Mouse (Mus musculus) hindbrain, postnatal 0 days (tissue): ENCODE results near the gene Mfsd9. TPM values are rescaled to one million over a fixed set of nuclear protein-coding genes. Genes with fewer than 3 reads are reported as not detected.
A peak's percentile ranks its signal among the peaks of the same experiment; 100 is the strongest.

Experiments used
- ATAC-seq: fragments of 200-750 bp; cut with Nextera tagmentation; 2 replicates; pipeline ENCODE4 v1.8.0; 2017; ENCODE audit warnings: mild to moderate bottlenecking, moderate TSS enrichment, moderate library complexity
- DNase-seq: peaks from one replicate; pipeline ENCODE4 v3.0.0-alpha.2; 2015; ENCODE audit warnings: low spot score
- H3K27ac ChIP-seq: fragments of 300-500 bp; sonication (generic); 2 replicates; pipeline ENCODE4 v1.5.1; 2014; ENCODE audit warnings: mild to moderate bottlenecking
- H3K27me3 ChIP-seq: fragments of 300-500 bp; sonication (generic); 2 replicates; pipeline ENCODE4 v1.6.1; 2014; ENCODE audit warnings: low read length, mixed read lengths; ENCODE audit not compliant: insufficient read depth
- H3K36me3 ChIP-seq: fragments of 300-500 bp; sonication (generic); 2 replicates; pipeline ENCODE4 v1.6.1; 2014; ENCODE audit warnings: low read length, mixed read lengths; ENCODE audit not compliant: insufficient read depth
- H3K4me1 ChIP-seq: fragments of 300-500 bp; sonication (generic); 2 replicates; pipeline ENCODE4 v1.6.1; 2014; ENCODE audit warnings: antibody characterized with exemption, low read length, mixed read lengths; ENCODE audit not compliant: insufficient read depth
- H3K4me2 ChIP-seq: fragments of 300-500 bp; sonication (generic); 2 replicates; pipeline ENCODE4 v1.6.1; 2014; ENCODE audit warnings: low read depth, mild to moderate bottlenecking, low read length, moderate library complexity, mixed read lengths
- H3K4me3 ChIP-seq: fragments of 300-500 bp; sonication (generic); 2 replicates; pipeline ENCODE4 v1.5.1; 2014; ENCODE audit warnings: low read length
- H3K9ac ChIP-seq: fragments of 300-500 bp; sonication (generic); replicated peaks from 2 replicates; pipeline ENCODE4 v1.6.1; 2014; ENCODE audit warnings: mild to moderate bottlenecking, low read length, moderate library complexity, mixed read lengths
- H3K9me3 ChIP-seq: fragments of 300-500 bp; sonication (generic); 2 replicates; pipeline ENCODE4 v1.6.1; 2016; ENCODE audit warnings: low read length, mixed read lengths
- CTCF ChIP-seq: IDR thresholded peaks from 2 replicates; pipeline ENCODE4 v1.5.1; 2016; ENCODE audit warnings: antibody characterized with exemption, control low read depth, low read depth
- WGBS: fragments of 180-500 bp; shearing (Covaris S2); extraction: QIAGEN DNeasy Blood & Tissue Kit; methylation state at CpG from one replicate; pipeline ENCODE4 v1.1.7; 2014; 5-methylcytosine and 5-hydroxymethylcytosine counted together
- polyA plus RNA-seq: library from polyadenylated mRNA; unstranded; fragments of >200 nt; fragmentation: Nextera tagmentation; extraction: Ambion mirVana; gene quantifications from 2 replicates; pipeline ENCODE4 v1.2.1, GENCODE M21; 2015
- total RNA-seq: library from RNA; depleted of rRNA; stranded (reverse); fragments of >200 nt; gene quantifications from 2 replicates; pipeline ENCODE4 v1.2.3, GENCODE M21; 2014

Gene Mfsd9
- total and polyA plus RNA-seq, 2 experiments from 2014 or later, result 4.9 to 12.9 TPM

DNA sequence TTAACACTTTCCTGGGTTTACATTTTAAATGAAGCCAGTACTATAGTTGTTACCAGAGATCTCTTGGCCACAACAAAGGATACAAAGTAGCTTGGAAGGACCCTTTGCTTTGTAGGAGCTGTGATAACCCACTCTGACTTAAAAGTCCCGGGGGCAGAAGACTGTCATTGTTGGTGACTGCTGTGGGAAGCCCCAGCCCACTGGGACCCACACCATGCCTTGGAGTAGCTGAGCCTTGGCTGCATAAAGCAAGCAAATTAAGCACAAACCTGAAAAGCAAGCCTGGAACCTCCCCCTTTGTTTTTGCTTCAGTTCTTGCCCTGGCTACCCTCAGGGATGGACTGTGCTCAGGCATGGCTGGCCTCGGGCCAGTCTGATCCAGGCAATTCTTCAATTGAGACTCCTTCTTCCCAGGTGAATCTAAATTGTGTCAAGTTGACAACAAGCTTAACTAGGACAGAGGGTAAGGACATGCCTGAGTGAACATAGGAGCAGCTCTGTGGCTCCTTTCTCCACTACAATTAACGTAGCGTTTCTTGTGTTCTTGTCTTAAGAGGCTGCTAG lies 21.1 kb downstream of the Mfsd9 start:
- Histone ChIP-seq H3K4me1 (no peaks in the 10 kb centered on the region), H3K9me3 (no peaks in the 10 kb centered on the region), H3K4me2 (no peak overlapping the region), H3K36me3 (peaks cover 11% of the 10 kb centered on the region; the same call in 1 of the 2 replicates), H3K27me3 (no peaks in the 10 kb centered on the region), H3K27ac (no peak overlapping the region), H3K4me3 (no peak overlapping the region), H3K9ac (no peak overlapping the region)
- no peak for TF ChIP-seq CTCF
- no peak for ATAC-seq
- DNase-seq, result peak; percentile 10
- WGBS, result 48% methylated on average over 4 of the region's 4 CpGs

GRCm38 (mm10) chr1:40768606-40769005 lies 21.9 kb downstream of the Mfsd9 start:
- H3K27me3 ChIP-seq, result no peaks in the 10 kb centered on the region
- no peaks in the 10 kb centered on the region for H3K9me3 ChIP-seq
- no peak overlapping the region for H3K4me3 ChIP-seq
- H3K4me2 ChIP-seq, result no peak overlapping the region
- H3K9ac ChIP-seq, result no peak overlapping the region
- DNase-seq (peak; percentile 77), ATAC-seq (peak; percentile 18; the same call in 1 of the 2 replicates)
- peak; percentile 81 for TF ChIP-seq CTCF
- WGBS, result 37% methylated on average over 6 of the region's 6 CpGs
- H3K36me3 ChIP-seq, result peaks cover 2% of the 10 kb centered on the region; the same call in 1 of the 2 replicates
- H3K27ac ChIP-seq, result no peak overlapping the region
- no peaks in the 10 kb centered on the region for H3K4me1 ChIP-seq

- no peak overlapping the region for H3K4me3 ChIP-seq
- no peak for DNase-seq
These were observed 22.9 kb downstream of the Mfsd9 start for GRCm38 (mm10) chr1:40767588-40767987.

DNA sequence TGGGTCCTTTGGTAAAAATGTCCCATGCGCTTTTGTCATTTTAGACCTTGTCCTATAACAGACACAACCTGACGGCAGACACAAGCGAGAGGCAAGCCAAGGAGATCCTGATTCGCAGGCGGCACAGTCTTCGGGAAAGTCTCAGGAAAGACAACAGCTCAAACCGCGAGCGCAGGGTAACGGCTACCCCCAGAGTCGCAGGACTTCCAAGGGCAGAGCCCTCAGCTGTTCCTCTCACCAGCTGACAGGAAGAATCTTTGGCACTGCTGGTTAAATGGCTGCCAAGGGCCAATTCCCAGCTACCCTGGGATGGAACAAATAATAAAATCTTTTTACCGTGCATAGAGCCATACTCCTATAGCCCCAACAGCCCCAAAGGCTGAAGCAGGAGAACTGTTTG lies 25.0 kb downstream of the Mfsd9 start:
- DNase-seq, result no peak
- 88% methylated on average over 12 of the region's 12 CpGs for WGBS
- H3K27ac ChIP-seq, result no peak overlapping the region

More at GRCm38 (mm10) chr1:40767588-40767987, 22.9 kb downstream of the Mfsd9 start:
- H3K9ac ChIP-seq, result no peak overlapping the region
- no peak overlapping the region for H3K4me2 ChIP-seq
- no peaks in the 10 kb centered on the region for H3K4me1 ChIP-seq
- H3K9me3 ChIP-seq, result no peaks in the 10 kb centered on the region
- no peak for TF ChIP-seq CTCF
- no peaks in the 10 kb centered on the region for H3K36me3 ChIP-seq
- no peak overlapping the region for H3K27ac ChIP-seq
- no peak for ATAC-seq
- H3K27me3 ChIP-seq, result no peaks in the 10 kb centered on the region
- 85% methylated on average over 18 of the region's 18 CpGs for WGBS

DNA sequence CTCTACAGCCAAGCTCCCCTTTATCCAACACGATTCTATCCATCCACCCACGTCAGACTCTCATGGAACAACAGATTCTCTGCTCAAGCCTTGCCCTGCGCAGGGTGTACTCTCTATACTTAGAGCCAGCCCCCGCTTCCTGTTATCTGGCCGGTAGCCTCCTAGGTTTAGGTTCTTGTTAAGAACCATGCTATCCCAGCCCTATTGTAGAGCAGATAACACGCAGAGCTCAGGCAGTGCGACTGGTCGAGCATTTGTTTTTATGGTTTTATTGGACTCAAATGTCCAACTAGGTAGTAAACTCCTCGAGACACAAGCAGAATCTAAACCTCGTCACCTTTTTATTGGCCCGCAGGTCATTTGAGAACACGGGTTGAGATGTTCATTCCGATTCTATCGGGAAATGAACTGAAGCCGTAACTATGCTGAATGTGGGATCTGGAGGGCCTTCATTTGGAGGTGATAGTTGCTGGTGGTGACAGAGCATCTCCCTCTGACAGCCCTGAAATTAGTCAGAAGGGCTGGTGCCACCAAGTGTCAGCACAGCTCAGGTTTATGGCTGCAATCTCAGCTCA lies 25.7 kb downstream of the Mfsd9 start:
- H3K4me3 ChIP-seq, result no peak overlapping the region
- ATAC-seq, result no peak
- WGBS, result 91% methylated on average over 15 of the region's 15 CpGs
- no peaks in the 10 kb centered on the region for H3K27me3 ChIP-seq
- H3K36me3 ChIP-seq, result no peaks in the 10 kb centered on the region
- DNase-seq, result no peak
- no peak overlapping the region for H3K27ac ChIP-seq
- H3K4me2 ChIP-seq, result no peak overlapping the region
- H3K9ac ChIP-seq, result no peak overlapping the region
- TF ChIP-seq CTCF, result no peak
- no peaks in the 10 kb centered on the region for H3K4me1 ChIP-seq
- H3K9me3 ChIP-seq, result no peaks in the 10 kb centered on the region

More for the DNA sequence above, 25.0 kb downstream of the Mfsd9 start:
- H3K9ac ChIP-seq, result no peak overlapping the region
- no peaks in the 10 kb centered on the region for H3K27me3 ChIP-seq
- H3K4me2 ChIP-seq, result no peak overlapping the region
- no peak overlapping the region for H3K4me3 ChIP-seq
- no peak for TF ChIP-seq CTCF
- H3K36me3 ChIP-seq, result no peaks in the 10 kb centered on the region
- H3K4me1 ChIP-seq, result no peaks in the 10 kb centered on the region
- H3K9me3 ChIP-seq, result no peaks in the 10 kb centered on the region
- no peak for ATAC-seq

GRCm38 (mm10) chr1:40764042-40764441 lies 26.4 kb downstream of the Mfsd9 start:
- H3K4me2 ChIP-seq, result no peak overlapping the region
- no peaks in the 10 kb centered on the region for H3K27me3 ChIP-seq
- DNase-seq (no peak), ATAC-seq (no peak)
- H3K9me3 ChIP-seq, result no peaks in the 10 kb centered on the region
- H3K27ac ChIP-seq, result no peak overlapping the region
- H3K36me3 ChIP-seq, result no peaks in the 10 kb centered on the region
- no peak overlapping the region for H3K9ac ChIP-seq
- WGBS, result 62% methylated on average over 1 of the region's 1 CpGs
- TF ChIP-seq CTCF, result no peak
- no peak overlapping the region for H3K4me3 ChIP-seq
- H3K4me1 ChIP-seq, result no peaks in the 10 kb centered on the region

GRCm38 (mm10) chr1:40759751-40760445 lies 30.6 kb downstream of the Mfsd9 start:
- ATAC-seq (no peak), DNase-seq (no peak)
- Histone ChIP-seq H3K27me3 (no peaks in the 10 kb centered on the region), H3K36me3 (no peaks in the 10 kb centered on the region), H3K4me1 (no peaks in the 10 kb centered on the region), H3K4me2 (no peak overlapping the region), H3K27ac (no peak overlapping the region), H3K9ac (no peak overlapping the region), H3K9me3 (no peaks in the 10 kb centered on the region), H3K4me3 (no peak overlapping the region)
- no peak for TF ChIP-seq CTCF
- 86% methylated on average over 6 of the region's 6 CpGs for WGBS
